Mouse (Mus musculus) intestine, embryonic 16.5 days (tissue): ENCODE data around the gene Ano8. TPM values are rescaled to one million over a fixed set of nuclear protein-coding genes. Genes with fewer than 3 reads are reported as not detected.

Experiments used
- ATAC-seq: fragments of 200-750 bp; cut with Nextera tagmentation; 2 replicates; pipeline ENCODE4 v1.8.0; 2017; ENCODE audit warnings: moderate TSS enrichment, moderate library complexity
- H3K27ac ChIP-seq: fragments of 300-500 bp; sonication (generic); 2 replicates; pipeline ENCODE4 v1.5.1; 2014; ENCODE audit warnings: mild to moderate bottlenecking, low read length
- H3K27me3 ChIP-seq: fragments of 300-500 bp; sonication (generic); replicated peaks from 2 replicates; pipeline ENCODE4 v1.6.1; 2014; ENCODE audit warnings: low read length, control low read depth, mixed read lengths; ENCODE audit not compliant: control insufficient read depth, insufficient read depth
- H3K36me3 ChIP-seq: fragments of 300-500 bp; sonication (generic); 2 replicates; pipeline ENCODE4 v1.6.1; 2014; ENCODE audit warnings: low read length, control low read depth; ENCODE audit not compliant: control insufficient read depth, insufficient read depth
- H3K4me1 ChIP-seq: fragments of 300-500 bp; sonication (generic); 2 replicates; pipeline ENCODE4 v1.6.1; 2014; ENCODE audit warnings: low read length, control low read depth, mixed read lengths; ENCODE audit not compliant: control insufficient read depth, insufficient read depth
- H3K4me2 ChIP-seq: fragments of 300-500 bp; sonication (generic); 2 replicates; pipeline ENCODE4 v1.6.1; 2014; ENCODE audit warnings: low read depth, low read length, control low read depth
- H3K4me3 ChIP-seq: fragments of 300-500 bp; sonication (generic); 2 replicates; pipeline ENCODE4 v1.5.1; 2014; ENCODE audit warnings: mild to moderate bottlenecking, low read length
- H3K9ac ChIP-seq: fragments of 300-500 bp; sonication (generic); 2 replicates; pipeline ENCODE4 v1.6.1; 2014; ENCODE audit warnings: low read depth, low read length
- H3K9me3 ChIP-seq: fragments of 300-500 bp; sonication (generic); 2 replicates; pipeline ENCODE4 v1.6.1; 2016; ENCODE audit warnings: low read length, control low read depth; ENCODE audit not compliant: control insufficient read depth
- WGBS: fragments of 180-500 bp; shearing (Covaris S2); extraction: QIAGEN DNeasy Blood & Tissue Kit; methylation state at CpG from one replicate; pipeline ENCODE4 v1.1.7; 2014; 5-methylcytosine and 5-hydroxymethylcytosine counted together
- polyA plus RNA-seq: library from polyadenylated mRNA; unstranded; fragments of >200 nt; fragmentation: Nextera tagmentation; extraction: Ambion mirVana; gene quantifications from 2 replicates; pipeline ENCODE4 v1.2.1, GENCODE M21; 2015

Ano8 gene
- polyA plus RNA-seq, 1 experiment from 2014 or later = 0.20 TPM

DNA sequence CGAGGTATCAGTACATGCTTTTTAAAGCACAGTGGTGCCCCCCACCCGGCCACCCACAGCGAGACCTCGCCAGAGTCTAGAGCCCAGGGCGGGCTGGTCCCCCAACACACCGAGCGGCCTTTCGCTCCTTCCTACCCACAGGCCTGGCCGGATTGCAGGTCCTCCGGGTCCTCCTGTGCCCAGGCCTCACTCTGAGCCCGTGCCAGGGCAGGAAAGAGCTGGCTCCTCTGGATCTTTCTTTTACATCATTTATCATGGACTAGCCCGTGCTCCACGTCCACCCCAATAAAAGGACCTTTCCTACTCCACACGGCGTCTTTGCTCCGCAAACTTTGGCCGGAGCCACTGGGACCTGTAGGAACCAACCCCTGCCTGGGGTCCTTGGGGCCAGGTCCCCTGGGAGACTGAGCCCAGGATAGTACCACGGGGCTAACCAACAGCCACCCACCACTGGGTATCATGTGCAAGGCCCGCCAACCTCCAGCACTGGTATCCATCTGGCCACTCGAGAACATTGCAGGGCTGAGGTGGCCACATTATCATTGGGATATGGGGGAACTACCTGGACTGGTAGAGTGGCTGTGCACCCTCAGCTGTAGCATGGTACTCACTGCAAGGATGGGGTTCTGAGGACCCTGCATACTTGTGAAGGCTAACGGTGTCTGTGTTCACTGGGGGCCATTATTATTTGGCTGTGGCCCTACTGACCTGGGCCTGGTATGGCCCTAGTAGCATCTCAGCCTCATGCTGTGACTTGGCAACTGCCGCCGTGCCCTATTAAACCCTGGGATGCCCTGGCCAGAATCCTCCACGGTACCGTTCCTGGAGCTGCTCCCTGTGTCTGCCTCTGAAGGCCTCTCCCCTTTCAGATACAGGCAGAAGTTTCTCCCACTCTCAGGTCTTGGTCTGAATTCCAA lies 10.7 kb downstream of the Ano8 start:
- no peak for ATAC-seq

DNA sequence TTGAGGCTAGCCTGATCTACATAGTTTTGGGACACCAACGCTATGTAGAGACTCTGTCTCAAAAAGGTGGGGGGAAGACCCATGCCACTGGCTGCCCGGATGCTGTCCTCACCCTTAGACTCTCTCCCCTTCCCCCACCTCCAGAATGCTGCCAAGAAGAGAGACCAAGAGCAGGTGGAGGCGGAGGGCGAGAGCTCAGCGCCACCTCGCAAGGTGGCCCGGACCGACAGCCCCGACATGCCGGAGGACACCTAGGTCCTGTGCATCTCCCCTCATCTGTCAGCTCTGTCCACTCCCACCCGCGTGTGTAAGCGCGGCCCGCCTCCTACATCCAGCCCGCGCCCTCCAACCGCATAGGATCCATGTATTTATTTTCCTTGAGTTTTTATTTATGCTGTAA lies 11.4 kb downstream of the Ano8 start:
- peaks cover 6% of the 10 kb centered on the region for H3K36me3 ChIP-seq
- WGBS = 90% methylated on average over 18 of the region's 18 CpGs
- ATAC-seq = no peak
- H3K27me3 ChIP-seq = no peaks in the 10 kb centered on the region
- H3K9me3 ChIP-seq = no peaks in the 10 kb centered on the region
- H3K9ac ChIP-seq = no peak overlapping the region
- no peak overlapping the region for H3K4me2 ChIP-seq
- no peak overlapping the region for H3K4me3 ChIP-seq
- no peak overlapping the region for H3K27ac ChIP-seq
- H3K4me1 ChIP-seq = peaks cover 25% of the 10 kb centered on the region

More for the DNA sequence above, 10.7 kb downstream of the Ano8 start:
- H3K27me3 ChIP-seq = no peaks in the 10 kb centered on the region
- H3K4me2 ChIP-seq = peak overlapping the region; percentile 83; the same call in 1 of the 2 replicates
- no peak overlapping the region for H3K27ac ChIP-seq
- peaks cover 20% of the 10 kb centered on the region for H3K4me1 ChIP-seq
- WGBS = 86% methylated on average over 25 of the region's 25 CpGs
- H3K4me3 ChIP-seq = 0 out of 2 replicates have a peak overlapping the region, but pooled peaks have one; percentile 70
- H3K9me3 ChIP-seq = no peaks in the 10 kb centered on the region
- H3K36me3 ChIP-seq = peaks cover 6% of the 10 kb centered on the region
- H3K9ac ChIP-seq = peak overlapping the region; percentile 73; the same call in 1 of the 2 replicates

DNA sequence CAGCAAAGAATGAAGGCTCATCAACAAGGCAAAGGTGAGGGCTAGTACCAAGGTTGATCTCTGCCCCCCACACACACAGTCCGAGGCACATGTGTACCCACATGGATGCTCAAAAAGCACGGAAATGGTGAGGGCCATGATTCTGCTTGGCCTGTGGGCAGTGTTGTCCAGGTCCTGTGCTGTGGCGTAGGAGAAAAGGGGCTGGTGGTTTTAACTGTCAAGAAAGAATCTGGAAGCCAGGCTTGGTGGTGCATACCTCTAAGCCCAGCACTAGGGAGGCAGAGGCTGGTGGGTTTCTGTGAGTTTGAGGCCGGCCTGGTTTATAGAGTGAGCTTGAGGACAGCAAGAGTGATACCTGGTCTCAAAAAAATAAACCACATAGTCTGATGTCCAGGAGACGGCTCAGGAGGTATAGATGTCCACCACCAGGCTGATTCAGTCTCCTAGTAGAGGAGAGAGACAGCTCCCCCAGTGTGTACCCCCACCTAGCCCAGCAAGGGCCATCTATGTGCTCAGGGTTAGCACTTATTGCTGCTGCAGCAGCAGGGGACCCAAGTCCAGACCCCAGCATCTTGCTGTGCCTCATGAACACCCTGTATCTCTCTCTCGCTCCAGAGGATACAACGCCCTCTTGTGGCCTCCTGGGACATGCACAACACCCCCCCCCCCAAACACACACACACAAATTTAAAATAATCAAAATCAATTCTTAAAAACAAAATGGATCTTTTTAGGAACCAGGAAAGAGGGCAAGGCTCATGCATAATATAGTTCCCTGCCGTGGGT lies 13.0 kb downstream of the Ano8 start:
- Histone ChIP-seq H3K4me1 (peaks cover 27% of the 10 kb centered on the region), H3K4me2 (no peak overlapping the region), H3K36me3 (peaks cover 6% of the 10 kb centered on the region), H3K4me3 (no peak overlapping the region), H3K27ac (no peak overlapping the region), H3K9ac (no peak overlapping the region), H3K27me3 (no peaks in the 10 kb centered on the region), H3K9me3 (no peaks in the 10 kb centered on the region)
- no peak for ATAC-seq
- WGBS = 85% methylated on average over 8 of the region's 8 CpGs

DNA sequence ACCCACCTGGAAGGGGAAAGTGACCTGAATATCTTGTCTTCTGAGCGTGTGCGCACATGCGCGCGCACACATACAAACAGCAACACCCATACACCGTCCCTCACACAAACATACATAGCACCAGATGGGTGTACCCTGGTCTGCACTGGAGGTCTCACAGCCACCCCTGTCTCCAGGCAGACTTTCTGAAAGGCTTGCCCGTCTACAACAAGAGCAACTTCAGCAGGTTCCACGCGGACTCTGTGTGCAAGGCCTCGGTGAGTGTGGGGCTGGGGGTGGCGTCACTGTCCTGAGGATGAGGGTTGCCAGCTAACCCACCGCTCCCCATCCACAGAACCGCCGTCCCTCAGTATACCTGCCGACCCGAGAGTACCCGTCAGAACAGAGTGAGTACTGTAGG lies 13.9 kb downstream of the Ano8 start:
- H3K36me3 ChIP-seq = peaks cover 6% of the 10 kb centered on the region
- H3K9ac ChIP-seq = no peak overlapping the region
- no peak for ATAC-seq
- peaks cover 23% of the 10 kb centered on the region for H3K4me1 ChIP-seq
- 96% methylated on average over 17 of the region's 17 CpGs for WGBS
- H3K9me3 ChIP-seq = no peaks in the 10 kb centered on the region
- H3K4me2 ChIP-seq = no peak overlapping the region
- H3K27me3 ChIP-seq = no peaks in the 10 kb centered on the region
- no peak overlapping the region for H3K27ac ChIP-seq
- H3K4me3 ChIP-seq = no peak overlapping the region

DNA sequence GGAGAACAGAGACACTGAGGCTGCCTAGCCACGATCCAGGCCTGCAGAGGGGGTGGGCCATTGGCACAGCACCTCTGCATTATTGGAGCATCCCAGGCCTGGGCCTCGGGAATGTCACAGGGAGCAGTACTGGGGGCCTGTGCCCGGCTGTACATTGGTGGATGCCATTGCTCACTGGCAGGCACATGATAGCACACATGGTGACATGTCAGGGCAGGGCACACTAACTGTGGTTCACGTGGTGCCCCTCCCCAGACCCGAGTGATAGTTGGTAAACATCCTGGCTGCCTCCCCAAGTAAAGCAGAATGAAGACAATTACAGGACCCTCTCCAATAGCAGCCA lies 14.9 kb downstream of the Ano8 start:
- ATAC-seq = no peak
- Histone ChIP-seq H3K4me1 (peaks cover 21% of the 10 kb centered on the region), H3K27me3 (no peaks in the 10 kb centered on the region), H3K27ac (no peak overlapping the region), H3K36me3 (peaks cover 6% of the 10 kb centered on the region), H3K9ac (no peak overlapping the region), H3K9me3 (no peaks in the 10 kb centered on the region), H3K4me2 (no peak overlapping the region), H3K4me3 (no peak overlapping the region)
- WGBS = 67% methylated on average over 5 of the region's 5 CpGs

DNA sequence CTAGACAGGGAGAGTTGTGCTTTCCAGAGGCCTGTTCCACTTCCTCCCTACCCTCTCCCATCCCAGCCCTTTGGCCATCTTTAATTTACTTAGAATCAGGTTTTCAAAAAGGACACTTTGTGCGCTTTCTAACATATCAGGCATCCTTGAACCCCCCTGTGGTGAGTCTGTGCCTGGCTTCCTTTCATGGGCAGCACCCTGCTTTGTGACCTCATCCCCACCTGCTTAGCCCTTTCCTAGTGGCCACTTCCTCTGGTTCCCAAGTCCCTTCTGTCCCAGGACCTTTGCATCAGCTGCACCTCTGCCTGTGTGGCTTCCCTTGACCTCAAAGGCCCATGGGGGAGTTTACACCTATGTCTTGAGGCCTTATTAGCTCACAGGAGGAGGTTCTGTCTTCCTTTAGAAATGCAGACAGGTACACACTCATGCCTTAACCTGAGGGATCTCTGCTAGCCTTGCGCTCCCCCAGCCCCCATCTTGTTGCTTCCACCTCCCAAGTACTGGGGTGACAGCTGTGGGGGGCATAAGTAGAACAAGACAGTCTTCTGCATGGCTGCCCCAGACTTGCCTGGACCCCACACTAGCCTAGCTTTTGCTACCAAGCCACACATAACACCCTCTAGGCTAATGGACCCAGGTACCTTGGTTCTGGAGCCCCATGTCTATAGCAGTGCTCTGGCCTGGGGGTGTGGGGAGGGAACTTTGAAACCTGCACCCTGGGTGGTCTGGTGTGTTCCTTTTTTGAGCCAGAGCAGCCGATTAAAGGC lies 15.4 kb downstream of the Ano8 start:
- H3K4me3 ChIP-seq = peak overlapping the region; percentile 78
- H3K36me3 ChIP-seq = peaks cover 6% of the 10 kb centered on the region
- no peaks in the 10 kb centered on the region for H3K27me3 ChIP-seq
- H3K9ac ChIP-seq = peak overlapping the region; percentile 87
- 84% methylated on average over 3 of the region's 3 CpGs for WGBS
- no peak overlapping the region for H3K27ac ChIP-seq
- H3K4me1 ChIP-seq = peaks cover 21% of the 10 kb centered on the region
- ATAC-seq = no peak
- H3K4me2 ChIP-seq = peak overlapping the region; percentile 84
- H3K9me3 ChIP-seq = no peaks in the 10 kb centered on the region

DNA sequence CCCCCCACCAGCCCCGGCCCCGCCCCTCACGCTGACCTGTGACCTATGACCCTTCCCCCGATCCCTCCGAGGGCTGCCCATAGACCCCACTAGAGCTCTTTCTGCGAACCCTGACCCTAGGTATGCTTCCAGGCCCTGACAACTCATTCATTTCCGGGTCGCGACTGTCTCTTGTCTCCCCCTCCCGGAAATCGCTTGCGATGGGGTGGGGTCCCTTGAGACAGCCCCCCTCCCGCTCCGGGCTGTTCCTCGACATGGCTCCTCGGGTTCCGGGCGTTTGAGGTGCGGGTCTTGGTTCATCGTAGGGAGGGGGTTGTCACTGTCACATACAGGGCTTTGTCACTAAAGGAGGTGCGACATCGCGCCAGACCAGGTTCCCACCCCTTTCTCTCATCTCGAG lies 16.4 kb downstream of the Ano8 start:
- Histone ChIP-seq H3K4me2 (peak overlapping the region; percentile 84), H3K27ac (peak overlapping the region; percentile 60), H3K27me3 (no peaks in the 10 kb centered on the region), H3K4me3 (peak overlapping the region; percentile 78), H3K9ac (peak overlapping the region; percentile 87), H3K4me1 (peaks cover 21% of the 10 kb centered on the region), H3K9me3 (no peaks in the 10 kb centered on the region), H3K36me3 (peaks cover 5% of the 10 kb centered on the region; the same call in 1 of the 2 replicates)
- WGBS = under 1% methylated on average over 24 of the region's 24 CpGs
- ATAC-seq = peak; percentile 16

DNA sequence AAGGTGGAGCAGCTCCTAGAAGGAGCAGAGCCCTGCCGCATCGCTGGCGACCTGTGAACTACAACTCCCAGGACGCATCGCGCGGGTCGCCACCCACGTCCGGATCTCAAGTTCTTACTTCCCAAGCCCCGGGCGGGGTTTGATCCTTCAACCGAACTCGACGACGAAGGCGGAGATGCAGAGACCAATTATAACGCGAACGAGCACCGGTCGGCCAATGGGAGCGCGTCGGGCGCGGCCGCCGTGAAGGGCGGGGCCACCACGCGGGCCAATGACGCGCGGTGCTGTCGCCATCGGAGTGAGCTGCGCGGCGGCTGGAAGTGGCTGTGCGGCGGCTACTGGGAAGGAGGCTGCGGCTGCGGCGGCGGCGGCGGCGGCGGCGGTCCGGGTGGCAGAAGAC lies 16.8 kb downstream of the Ano8 start, which contains the start of gene Dda1:
TSS of gene Dda1 (plus strand) at position 284 of the 400 bp plus-strand sequence.
- Histone ChIP-seq H3K4me3 (peak within 1 kb of the TSS; percentile 78), H3K27me3 (no peaks in the 10 kb centered on the region), H3K9me3 (no peaks in the 10 kb centered on the region), H3K4me1 (peaks cover 26% of the 10 kb centered on the region), H3K36me3 (no peaks in the 10 kb centered on the region; the same call in 1 of the 2 replicates), H3K9ac (peak within 1 kb of the TSS; percentile 87), H3K4me2 (peak within 1 kb of the TSS; percentile 84), H3K27ac (peak within 1 kb of the TSS; percentile 60)
- peak; percentile 88 for ATAC-seq
- WGBS = under 1% methylated on average over 52 of the region's 52 CpGs

DNA sequence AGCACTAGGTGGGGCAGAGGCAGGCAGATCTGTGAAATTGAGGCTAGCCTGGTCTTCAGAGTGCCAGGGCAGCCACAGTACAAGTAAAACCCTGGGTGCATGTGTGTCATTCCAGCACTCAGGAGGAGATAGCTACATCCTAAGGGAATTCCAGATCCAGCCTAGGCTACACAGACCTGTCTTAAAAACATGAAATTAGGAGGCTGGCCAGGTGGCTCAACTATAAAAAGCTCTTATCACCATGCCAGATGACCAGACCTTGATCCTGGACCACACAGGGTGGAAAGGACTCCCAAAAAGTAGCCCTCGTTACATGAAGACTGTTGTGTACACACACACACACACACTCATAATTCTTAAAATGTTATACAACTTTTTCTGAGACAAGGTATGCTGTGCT lies 17.8 kb downstream of the Ano8 start:
- H3K27ac ChIP-seq = no peak overlapping the region
- 81% methylated on average over 1 of the region's 1 CpGs for WGBS
- no peaks in the 10 kb centered on the region; the same call in 1 of the 2 replicates for H3K36me3 ChIP-seq
- H3K9ac ChIP-seq = no peak overlapping the region
- no peak overlapping the region for H3K4me3 ChIP-seq
- ATAC-seq = no peak
- H3K4me1 ChIP-seq = peaks cover 28% of the 10 kb centered on the region
- H3K27me3 ChIP-seq = no peaks in the 10 kb centered on the region
- no peak overlapping the region for H3K4me2 ChIP-seq
- H3K9me3 ChIP-seq = no peaks in the 10 kb centered on the region
